Mouse (Mus musculus) liver, postnatal 0 days (tissue): Measurements from ENCODE around the gene Acacb.

ENCODE experiments used
- CTCF ChIP-seq: sonication (generic); IDR thresholded peaks from 2 replicates; pipeline ENCODE4 v1.5.1; 2016; ENCODE audit warnings: antibody characterized with exemption, low read depth
- EP300 ChIP-seq: IDR thresholded peaks from 2 replicates; pipeline ENCODE4 v1.6.1; 2016; ENCODE audit warnings: antibody characterized with exemption, low read depth, mild to moderate bottlenecking

DNA sequence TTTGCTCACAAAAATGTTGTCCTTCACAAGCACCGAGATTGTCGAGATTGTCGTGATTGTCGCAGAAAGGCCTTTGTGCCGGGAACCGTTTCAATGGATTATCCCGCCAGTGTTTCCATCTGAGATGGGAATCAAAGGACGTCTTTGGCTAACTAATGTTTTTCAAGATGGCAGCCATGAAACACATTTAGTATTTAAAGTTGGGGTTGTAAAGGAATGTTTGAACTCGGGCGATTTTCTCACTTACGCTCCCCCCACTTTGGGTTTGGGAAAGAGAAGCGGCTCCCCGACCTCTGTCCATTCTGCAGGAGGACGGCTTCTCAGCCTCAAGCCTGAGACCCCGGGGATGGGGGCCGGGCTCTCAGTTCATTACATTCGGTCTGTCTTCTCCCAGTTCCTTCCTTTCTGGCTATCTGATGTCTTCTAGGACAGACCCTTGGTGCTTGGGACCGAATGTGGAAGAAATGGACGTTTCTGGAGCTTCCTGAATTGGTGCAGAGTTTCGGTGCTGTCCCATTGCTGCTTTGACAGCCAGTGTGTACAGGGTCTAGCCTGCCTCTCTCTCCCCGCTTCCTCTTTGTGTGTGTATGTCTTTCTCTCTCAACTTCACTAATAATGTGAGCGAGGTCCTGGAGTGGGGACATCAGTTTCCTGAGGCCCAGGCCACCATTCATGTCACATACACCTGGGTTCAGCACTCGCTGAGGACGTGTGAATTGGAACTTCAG, 153.7 kb downstream of the Acacb start:
- no peak for TF ChIP-seq CTCF
- TF ChIP-seq EP300: no peak
